Mouse (Mus musculus) gastrocnemius, postnatal 36 days (tissue): Measurements from ENCODE around the gene Dscaml1. TPM values are rescaled to one million over a fixed set of nuclear protein-coding genes. Genes with fewer than 3 reads are reported as not detected.

Experiments
- DNase-seq, 2 experiments: peaks; one replicate each; pipeline ENCODE4 v3.0.0; 2022
- intact Hi-C: fragments of 180-260 bp; cut with DNase I; formaldehyde crosslinking; loops from one replicate; pipeline ENCODE4 v1.15.1; 2025
- total RNA-seq, 2 experiments: library from RNA; stranded (reverse); gene quantifications; 2 replicates each; pipeline ENCODE4 v1.2.3; 2021

Gene Dscaml1
- total RNA-seq, 2 experiments from 2014 or later = not detected

DNA sequence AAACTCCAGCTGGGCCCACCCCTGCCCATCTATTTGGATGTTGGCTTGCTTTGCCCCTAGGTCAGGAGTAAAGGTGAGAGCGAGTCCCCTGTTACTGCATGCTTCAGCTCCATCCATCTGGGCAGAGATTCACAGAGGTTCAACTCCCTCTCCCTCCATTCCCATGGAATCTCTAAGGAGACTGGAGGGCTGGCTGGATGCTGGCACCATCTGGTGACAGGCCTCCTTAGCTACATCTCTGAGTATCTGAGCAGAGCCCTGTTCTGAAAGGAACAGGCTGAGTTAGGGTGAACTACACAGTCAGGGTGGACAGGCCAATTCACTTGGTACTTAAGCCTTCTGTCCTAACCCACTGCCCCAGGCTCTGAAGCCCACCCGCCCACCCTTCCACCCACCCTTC is 15.8 kb upstream of the Dscaml1 start:
- no peak for DNase-seq
- intact Hi-C loops = loop anchor here (10.0 kb wide), 1 partner anchor 474 kb away; no protein-coding TSS in a partner anchor

GRCm38 (mm10) chr9:45411111-45411510 is 15.3 kb upstream of the Dscaml1 start:
- no peak for DNase-seq
- intact Hi-C loops = loop anchor here (10.0 kb wide), 1 partner anchor 474 kb away; no protein-coding TSS in a partner anchor

DNA sequence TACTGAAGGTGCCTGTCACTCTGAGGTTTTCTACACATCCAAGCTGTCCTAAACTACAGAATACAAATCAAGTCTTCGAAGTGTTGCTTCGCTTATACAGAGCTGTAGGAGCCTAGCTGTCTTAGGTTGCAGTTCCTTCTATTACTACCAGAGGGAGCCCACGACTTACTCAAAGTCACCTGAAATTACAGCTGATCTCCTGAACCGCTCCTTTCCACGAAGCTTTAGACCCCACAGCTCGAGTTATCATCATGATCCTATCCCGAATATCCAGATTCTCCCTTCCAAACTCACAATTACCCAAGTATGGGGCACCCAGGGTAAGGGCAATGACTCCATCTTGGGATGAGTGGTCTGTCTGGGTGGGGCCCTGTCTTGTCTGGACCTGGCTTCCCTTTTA is 14.6 kb upstream of the Dscaml1 start:
- intact Hi-C loops = loop anchor here (2.0 to 10.0 kb wide), 2 partner anchors 343 to 473 kb away; no protein-coding TSS in a partner anchor
- no peak for DNase-seq

DNA sequence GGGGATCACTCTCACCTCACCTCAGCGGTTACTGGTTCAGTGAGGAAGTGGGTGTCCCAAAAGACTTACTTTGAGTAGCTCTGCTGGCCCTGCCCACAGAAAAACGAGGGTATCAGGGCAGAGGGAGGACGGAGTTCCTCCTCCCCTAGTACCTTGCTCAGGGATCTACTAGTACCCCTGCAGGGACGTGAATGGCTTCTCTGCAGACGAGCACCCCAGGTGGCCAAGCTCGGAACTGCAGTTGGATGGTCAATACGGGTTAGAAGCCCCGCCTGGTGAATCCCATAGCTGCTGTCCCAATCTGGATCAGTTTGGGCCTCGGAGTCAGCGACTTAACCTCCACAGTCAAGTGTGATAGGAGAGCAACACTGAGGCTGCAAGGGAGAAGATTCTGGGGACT is 14.1 kb upstream of the Dscaml1 start:
- intact Hi-C loops = loop anchor here (2.0 to 10.0 kb wide), 2 partner anchors 343 to 473 kb away; no protein-coding TSS in a partner anchor
- peak; percentile 79 to 81 for DNase-seq

DNA sequence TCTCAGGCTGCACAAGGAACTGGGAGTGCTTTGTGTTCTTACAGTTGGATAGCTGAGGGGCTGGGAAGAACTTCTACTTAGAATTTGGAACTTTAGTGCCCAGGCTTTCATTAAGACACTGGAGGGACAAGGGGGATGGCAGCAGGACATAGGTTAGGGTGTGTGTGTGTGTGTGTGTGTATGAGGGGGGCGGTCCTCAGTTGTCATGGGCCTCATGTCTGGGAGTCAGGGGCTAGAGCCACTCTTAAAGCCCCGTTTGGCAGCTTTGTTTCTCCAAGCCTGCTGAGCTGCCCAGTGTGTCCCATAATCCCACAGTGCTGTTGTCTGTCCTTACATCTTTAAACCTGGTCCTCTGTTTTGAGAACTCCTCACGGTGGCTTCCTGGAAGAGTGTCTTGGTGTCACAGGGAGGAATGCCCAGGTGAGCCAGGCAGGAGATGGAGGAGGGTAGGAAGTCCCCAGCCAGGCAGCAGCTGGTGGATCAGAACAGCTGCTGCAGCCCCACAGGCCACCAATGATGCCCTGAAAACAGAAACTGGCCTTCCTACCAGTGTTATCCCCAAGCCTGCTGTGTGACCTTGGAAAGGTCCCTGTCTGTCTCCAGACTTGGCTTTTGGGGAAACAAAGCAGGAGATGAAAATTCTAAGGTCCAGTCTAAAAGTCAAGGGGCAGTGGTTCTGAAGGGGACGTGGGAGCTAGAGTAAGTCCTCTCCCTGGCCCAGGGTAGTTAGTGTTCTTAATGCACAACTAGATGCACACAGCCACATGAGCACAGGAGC is 13.5 kb upstream of the Dscaml1 start:
- intact Hi-C loops = loop anchor here (2.0 to 10.0 kb wide), 2 partner anchors 342 to 472 kb away; no protein-coding TSS in a partner anchor
- DNase-seq = no peak

DNA sequence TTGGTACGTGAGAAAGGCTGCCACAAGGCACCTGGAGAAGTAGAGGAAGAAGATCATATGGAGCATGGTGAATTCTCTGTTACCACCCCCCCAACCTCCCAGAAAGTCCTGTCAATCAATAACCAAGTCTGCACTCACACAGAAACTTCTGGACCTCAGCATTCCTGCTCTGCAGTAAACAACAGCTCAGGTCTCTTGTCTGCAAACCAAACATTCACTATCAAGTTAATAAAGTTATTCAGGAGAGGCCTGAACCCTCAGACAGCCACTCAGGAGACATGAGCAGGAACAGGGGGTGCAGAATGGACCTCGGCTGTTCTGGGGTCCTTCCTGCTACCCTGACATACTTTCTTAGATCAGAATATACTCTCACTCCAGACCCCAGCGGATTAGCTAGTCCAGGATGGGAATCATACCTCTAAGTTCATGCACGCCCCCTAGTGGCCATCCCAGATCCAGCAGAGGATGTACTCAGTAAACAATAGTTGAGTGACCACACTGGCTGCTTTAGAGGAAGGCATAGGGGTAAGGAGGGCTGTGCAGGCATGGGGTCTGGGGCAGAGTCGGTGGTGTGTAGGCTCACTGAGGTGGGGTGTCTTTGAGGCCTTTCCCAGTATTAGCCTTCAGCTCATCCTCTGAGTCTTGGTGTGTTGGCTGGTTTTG is 12.8 kb upstream of the Dscaml1 start:
- no peak for DNase-seq
- intact Hi-C loops = loop anchor here (2.0 to 10.0 kb wide), 2 partner anchors 341 to 471 kb away; no protein-coding TSS in a partner anchor

GRCm38 (mm10) chr9:45415912-45416311 is 10.5 kb upstream of the Dscaml1 start:
- DNase-seq = peak in 1 of 2 experiments; percentile 36

DNA sequence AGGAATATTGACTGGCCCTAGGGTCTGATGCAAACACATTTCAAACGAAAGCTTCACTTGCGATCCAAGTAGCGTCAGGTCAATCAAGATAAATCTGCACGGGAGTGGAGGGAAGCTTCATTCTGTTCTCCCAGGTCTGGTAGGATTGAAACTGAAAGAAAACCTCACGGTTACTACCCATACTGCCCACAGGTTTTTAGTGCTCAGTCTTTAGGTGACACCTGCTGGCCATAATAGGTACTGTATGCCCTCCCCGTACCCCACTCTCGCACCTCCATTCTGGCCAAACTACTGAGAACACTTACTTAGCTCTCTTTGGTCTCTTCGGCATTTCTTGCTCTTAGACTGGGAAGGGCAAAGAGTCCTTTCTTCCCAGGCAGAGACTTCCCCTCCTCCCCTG is 9.2 kb upstream of the Dscaml1 start:
- intact Hi-C loops = loop anchor here (10.0 kb wide), 1 partner anchor 468 kb away; no protein-coding TSS in a partner anchor
- DNase-seq = no peak

More at GRCm38 (mm10) chr9:45415912-45416311, 10.5 kb upstream of the Dscaml1 start:
- intact Hi-C loops = loop anchor here (10.0 kb wide), 1 partner anchor 469 kb away; no protein-coding TSS in a partner anchor

DNA sequence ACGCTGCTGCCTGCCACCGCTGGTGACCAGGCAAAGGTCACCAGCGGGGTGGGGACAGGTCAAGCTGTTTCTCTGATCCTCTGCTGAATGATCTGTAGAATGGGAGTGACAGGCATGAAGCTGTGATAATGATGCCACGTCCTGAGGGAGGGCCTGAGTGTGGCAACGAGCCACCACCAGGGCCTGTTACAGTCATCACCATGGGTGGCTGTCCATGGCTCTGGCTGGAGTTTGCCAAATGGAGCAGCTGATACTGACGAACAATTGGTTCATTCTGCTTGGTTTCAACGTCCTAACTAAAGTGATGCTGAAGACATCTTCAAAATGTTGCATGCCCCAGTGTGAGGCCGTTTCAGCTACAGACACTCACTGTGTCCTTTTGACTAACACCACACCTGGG is 8.2 kb upstream of the Dscaml1 start:
- intact Hi-C loops = loop anchor here (10.0 kb wide), 1 partner anchor 467 kb away; no protein-coding TSS in a partner anchor

DNA sequence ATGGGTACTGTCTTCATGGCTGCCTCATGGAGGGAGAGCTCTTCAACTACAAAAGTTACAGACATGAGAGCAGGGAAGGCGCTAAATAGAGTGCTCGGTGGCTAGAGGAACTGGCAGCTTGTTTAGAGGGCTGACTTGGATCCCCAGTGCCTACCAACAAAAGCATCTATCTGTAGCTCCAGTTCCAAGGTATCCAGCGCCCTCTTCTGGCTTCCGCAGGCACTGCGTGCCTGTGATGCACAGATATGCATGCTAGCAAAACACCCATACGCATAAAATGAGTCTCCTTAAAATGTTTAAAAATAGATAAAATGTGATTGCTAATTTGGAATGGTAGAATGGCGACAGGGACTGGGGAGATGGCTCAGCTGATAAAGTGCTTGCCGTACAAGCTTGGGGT is 5.2 kb upstream of the Dscaml1 start:
- DNase-seq = no peak
- intact Hi-C loops = loop anchor here (10.0 kb wide), 1 partner anchor 164 kb away; no protein-coding TSS in a partner anchor

More for the DNA sequence above, 8.2 kb upstream of the Dscaml1 start:
- no peak for DNase-seq

DNA sequence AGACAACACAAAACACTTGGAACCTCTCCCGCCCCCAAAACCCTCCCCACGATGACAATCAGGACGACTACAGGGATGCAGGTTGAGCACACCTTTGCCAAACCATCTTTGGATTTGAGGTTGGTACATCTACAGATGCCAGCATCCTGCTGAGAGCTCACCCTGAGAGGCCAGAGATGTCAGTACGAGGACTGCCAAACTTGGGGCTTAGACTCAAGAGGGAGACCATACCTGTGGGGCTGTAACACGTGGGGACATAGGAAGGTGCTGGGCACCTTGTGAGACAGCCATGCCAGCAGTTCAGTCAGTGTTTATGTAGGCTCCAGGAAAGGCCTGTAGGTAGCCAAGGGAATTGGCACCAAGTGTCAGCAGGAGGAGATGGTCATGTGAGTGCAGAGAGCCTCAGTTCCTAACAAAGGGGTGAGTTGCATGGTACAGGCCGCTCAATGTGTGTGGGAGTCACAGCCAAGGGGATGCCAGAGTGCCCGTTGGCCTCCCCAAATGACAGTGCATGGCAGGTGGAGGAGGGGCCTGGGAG is 3.6 kb upstream of the Dscaml1 start:
- intact Hi-C loops = loop anchor here (10.0 kb wide), 1 partner anchor 162 kb away; no protein-coding TSS in a partner anchor
- DNase-seq = no peak

GRCm38 (mm10) chr9:45429392-45429791 is 3.0 kb downstream of the Dscaml1 start:
- intact Hi-C loops = loop anchor here (10.0 kb wide), 1 partner anchor 155 kb away; no protein-coding TSS in a partner anchor
- no peak for DNase-seq

GRCm38 (mm10) chr9:45429951-45430697 is 3.7 kb downstream of the Dscaml1 start:
- no peak for DNase-seq
- intact Hi-C loops = loop anchor here (10.0 kb wide), 1 partner anchor 155 kb away; no protein-coding TSS in a partner anchor

GRCm38 (mm10) chr9:45430698-45430959 is 4.2 kb downstream of the Dscaml1 start:
- intact Hi-C loops = no loop called here

GRCm38 (mm10) chr9:45431150-45431549 is 4.7 kb downstream of the Dscaml1 start:
- no peak for DNase-seq
- intact Hi-C loops = no loop called here

More at GRCm38 (mm10) chr9:45430698-45430959, 4.2 kb downstream of the Dscaml1 start:
- DNase-seq = no peak

DNA sequence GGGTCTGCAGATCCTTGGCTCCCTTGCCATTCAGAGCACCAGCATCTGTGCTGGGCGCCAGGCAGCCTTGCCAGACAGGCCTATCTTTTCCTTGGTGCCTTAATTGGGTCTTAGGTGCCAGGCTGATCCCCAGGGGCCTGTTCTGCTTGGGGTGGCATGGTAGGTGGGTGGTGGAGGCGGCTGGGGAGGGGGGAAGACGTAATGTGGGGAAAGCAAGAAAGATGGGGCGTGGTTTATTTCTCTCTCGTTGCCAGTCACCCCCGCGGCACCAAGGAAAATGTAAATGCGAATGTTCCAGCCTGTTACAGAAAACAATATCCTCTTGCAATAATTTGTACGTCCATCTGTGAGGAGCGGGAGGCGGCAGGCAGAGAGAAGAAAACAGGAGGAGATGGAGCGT is 6.2 kb downstream of the Dscaml1 start:
- intact Hi-C loops = no loop called here
- no peak for DNase-seq

DNA sequence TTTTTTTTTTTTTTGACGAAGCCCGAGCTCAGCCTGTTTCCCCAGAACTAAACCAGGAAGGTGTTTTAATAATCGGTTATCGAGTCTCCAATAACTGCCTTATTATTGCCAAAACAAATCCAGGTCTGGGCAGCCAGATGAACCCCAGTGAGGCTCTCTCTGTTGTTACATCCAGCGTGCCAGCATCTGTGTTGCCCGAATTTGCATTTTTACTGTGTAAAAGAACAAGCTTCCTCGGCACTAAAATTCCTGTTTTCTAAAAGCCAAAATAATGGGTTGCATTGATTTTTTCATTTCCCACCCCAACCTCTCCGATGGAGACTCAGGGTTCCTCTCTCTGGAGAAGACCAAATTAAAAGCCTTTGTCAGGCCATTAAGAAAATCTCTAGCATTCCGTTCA is 6.7 kb downstream of the Dscaml1 start:
- no peak for DNase-seq
- intact Hi-C loops = no loop called here

DNA sequence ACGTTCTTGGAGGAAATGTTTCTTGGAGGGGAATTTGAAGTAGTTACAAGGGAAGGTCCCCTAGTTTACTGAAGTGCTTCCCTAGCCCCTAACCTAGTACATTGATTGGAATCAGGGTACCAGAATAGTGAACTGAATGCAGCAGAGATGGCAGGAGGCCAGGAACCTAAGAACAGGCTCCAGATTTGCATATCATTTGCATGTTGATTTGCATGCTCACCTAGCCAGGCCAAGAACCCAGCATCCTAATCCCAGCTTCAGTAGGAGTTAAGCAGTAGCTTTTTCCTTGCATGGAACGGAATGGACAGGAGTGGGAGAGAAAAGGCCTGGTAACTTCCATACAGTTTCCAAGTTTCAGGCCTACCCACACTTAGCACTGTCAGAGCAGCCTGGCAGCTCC is 7.7 kb downstream of the Dscaml1 start:
- intact Hi-C loops = no loop called here
- no peak for DNase-seq

DNA sequence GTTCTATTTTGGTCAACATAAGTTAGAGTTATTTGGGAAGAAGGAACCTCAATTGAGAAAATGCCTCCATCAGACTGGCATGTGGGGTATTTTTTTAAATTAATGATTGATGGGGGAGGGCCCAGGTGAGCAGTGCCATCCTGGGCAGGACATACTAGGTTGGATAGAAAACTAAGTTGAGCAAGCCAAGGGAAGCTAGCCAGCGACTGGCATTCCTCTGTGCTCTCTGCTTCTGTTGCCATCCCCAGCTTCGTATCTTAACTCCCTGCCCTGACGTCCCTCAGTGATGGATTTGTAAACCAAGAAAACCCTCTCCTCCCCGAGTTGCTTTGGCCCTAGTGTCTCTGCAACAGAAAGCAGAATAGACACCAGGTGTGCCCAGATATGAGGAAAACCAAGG is 12.6 kb downstream of the Dscaml1 start:
- intact Hi-C loops = no loop called here
- no peak for DNase-seq

GRCm38 (mm10) chr9:45440083-45440784 is 13.8 kb downstream of the Dscaml1 start:
- DNase-seq = no peak
- intact Hi-C loops = no loop called here
